Mouse (Mus musculus): ENCODE measurements around the gene Olfr573-ps1.

Gene Olfr573-ps1

GRCm38 (mm10) chr7:102942475-102942874, at the start of gene Olfr573-ps1:
TSS of gene Olfr573-ps1 (minus strand) at chr7:102942575.
- in situ Hi-C loops (cut with MboI), result no loop called here

DNA sequence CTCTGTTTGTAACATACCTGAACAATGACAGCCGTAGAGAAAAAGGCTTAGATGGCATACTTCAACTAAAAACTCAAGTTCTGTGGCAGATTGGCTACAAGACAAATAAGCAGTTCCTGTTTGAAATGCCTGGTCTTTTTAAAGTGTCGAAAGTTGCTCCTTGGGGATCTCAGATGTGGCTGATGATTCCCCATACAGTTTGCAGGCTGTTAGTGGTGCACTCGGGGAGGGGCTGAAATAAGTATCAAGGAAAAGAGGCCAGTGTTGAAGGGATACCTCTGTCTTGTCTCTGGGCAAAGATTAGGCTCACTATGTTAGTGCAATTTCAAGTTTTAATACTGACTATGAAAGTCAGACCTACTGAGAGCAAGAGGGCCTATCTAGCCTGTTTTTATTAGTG, 46.8 kb upstream of the Olfr573-ps1 start, which contains the start of gene Olfr578:
Gene Olfr578, minus strand, starts transcription at position 101 of the 400 bp plus-strand sequence.
- in situ Hi-C loops (cut with MboI), result no loop called here

- in situ Hi-C loops (cut with MboI), result no loop called here
These were observed 33.5 kb upstream of the Olfr573-ps1 start, which contains the start of gene Olfr577 for GRCm38 (mm10) chr7:102975843-102976242. TSS of gene Olfr577 (minus strand) at chr7:102975943.

DNA sequence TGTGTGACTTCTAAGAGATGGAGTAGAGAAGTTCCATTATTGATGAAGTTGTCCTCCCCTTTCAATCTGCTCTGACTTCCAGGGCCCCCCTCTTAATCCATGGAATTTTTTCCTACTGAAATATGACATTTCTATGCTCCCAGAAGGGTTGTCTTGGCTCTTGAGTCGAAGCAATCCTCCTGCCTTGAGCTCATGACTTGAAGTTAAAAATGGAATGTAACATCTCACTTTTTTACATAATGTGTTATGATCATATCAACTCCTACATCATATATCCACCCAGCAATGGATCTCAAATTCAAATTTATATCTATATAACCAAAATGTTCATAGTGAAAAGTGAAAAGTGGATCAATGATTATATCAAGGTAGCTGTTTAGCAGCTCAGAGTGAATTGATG, 32.0 kb upstream of the Olfr573-ps1 start:
- in situ Hi-C loops (cut with MboI), result no loop called here

DNA sequence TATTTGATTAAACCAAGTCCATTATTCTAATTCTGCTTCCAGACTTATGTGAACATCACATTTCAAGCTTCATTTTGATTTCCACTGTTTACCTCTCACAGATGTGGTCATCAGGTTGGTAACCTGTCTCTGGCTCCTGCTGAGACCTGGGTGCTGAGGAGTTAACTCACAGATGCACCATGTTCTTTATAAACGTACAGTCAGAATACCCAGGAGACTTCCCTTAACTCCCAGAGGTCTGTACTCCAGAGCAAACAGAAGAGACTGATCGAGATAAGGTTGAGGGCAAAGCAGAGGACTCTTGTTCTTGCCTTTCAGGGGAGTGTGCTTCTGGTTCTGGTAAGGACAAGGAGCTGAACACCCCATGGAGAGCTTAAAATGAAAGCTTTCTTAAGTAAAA, 20.0 kb upstream of the Olfr573-ps1 start, which contains the start of gene Olfr576:
Gene Olfr576, plus strand, starts transcription at position 301 of the 400 bp plus-strand sequence.
- in situ Hi-C loops (cut with MboI), result no loop called here

GRCm38 (mm10) chr7:102958593-102958992, 16.2 kb upstream of the Olfr573-ps1 start, which contains the start of gene Olfr575:
TSS of gene Olfr575 (minus strand) at chr7:102958775.
- in situ Hi-C loops (cut with MboI), result no loop called here

GRCm38 (mm10) chr7:102958137-102958536, 15.8 kb upstream of the Olfr573-ps1 start:
- in situ Hi-C loops (cut with MboI), result no loop called here

DNA sequence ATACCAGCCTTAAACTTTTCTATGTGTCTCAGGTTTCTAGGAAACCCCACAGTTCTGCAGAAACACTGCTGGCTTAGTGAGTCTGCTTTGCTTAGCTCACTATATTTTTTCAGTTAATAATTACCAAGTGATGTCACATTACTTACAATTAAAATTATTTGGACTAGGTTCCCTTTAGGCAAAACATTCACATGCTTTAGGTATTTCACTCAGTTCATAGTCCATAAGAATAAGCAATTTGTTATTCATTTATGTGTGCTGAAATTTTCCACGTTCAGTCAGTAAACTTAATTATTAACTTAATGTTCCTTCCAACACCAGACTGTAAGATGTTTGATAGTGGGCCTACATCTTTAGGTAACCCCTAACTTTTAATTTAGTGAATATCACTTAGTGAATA, 8.4 kb upstream of the Olfr573-ps1 start:
- in situ Hi-C loops (cut with MboI), result no loop called here

GRCm38 (mm10) chr7:102948167-102948566, 5.8 kb upstream of the Olfr573-ps1 start, which contains the start of gene Olfr574:
TSS of gene Olfr574 (plus strand) at chr7:102948467.
- in situ Hi-C loops (cut with MboI), result no loop called here

DNA sequence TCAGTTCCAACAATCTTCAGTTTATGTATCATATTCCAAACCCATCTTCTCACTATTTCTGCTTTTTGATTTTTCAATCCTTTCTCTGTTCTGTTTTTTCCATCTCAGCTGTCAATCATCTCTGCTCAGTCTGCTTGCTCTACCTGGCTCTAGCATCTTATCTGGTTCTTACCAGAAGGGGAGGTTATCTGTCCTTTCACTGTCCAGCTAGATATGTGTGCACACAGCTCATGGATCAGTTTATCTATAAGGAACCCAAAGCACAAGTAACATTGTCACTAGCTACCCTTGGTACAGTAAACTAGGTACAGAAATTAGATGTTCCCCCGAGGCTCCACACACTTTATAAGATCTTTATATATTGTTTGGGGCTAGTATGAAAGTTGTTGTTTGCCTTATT, 1.0 kb upstream of the Olfr573-ps1 start:
- in situ Hi-C loops (cut with MboI), result no loop called here

- in situ Hi-C loops (cut with MboI), result no loop called here
These were observed 15.3 kb downstream of the Olfr573-ps1 start for GRCm38 (mm10) chr7:102927105-102927504.

DNA sequence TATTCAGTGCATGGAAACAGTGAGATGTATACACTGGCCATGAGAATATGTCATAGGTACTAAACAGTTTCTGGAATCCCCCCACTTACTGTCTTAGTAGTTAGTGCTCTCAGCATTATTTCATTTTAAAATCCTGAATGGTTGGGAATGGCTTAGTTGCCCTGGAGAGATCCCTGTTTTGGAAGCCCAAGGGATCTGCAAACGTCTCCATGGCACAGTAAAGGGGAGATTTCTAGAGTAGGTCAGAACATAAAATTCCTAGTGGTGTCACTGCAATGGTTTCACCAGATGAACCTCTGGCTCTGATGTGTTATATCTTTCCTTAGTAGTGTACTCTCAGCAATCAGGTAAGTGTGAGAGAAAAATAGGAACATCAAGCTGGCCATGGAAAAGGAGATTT, 18.3 kb downstream of the Olfr573-ps1 start, which contains the start of gene Olfr572:
Gene Olfr572, plus strand, starts transcription at position 301 of the 400 bp plus-strand sequence.
- in situ Hi-C loops (cut with MboI), result loop anchor here (25.0 kb wide), 1 partner anchor 412 kb away; no protein-coding TSS in a partner anchor

DNA sequence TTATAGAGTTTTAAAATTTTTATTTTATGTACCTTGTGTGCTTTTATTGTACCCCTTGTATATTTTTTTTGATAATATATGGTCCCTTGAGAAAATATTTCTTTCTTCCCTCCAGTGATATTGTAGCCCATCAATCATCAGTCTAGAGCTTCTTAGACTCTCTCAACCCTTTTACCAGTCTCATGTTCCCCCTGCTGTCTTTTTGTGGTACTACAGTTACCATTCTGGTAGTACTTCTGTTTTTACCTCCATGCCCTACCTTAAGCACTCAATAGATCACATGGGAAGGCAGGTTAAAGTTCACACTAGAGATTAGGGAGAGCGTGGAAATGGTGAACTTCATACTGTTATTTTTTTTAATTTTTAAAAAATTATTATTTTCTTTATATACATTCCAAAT, 22.7 kb downstream of the Olfr573-ps1 start:
- in situ Hi-C loops (cut with MboI), result loop anchor here (25.0 kb wide), 1 partner anchor 407 kb away; no protein-coding TSS in a partner anchor

- in situ Hi-C loops (cut with MboI), result loop anchor here (25.0 kb wide), 1 partner anchor 405 kb away; no protein-coding TSS in a partner anchor
These were observed 25.1 kb downstream of the Olfr573-ps1 start, which contains the start of gene Olfr571 for GRCm38 (mm10) chr7:102917032-102917875. TSS of gene Olfr571 (minus strand) at chr7:102917536.

GRCm38 (mm10) chr7:102916405-102916804, 26.0 kb downstream of the Olfr573-ps1 start:
- in situ Hi-C loops (cut with MboI), result loop anchor here (25.0 kb wide), 1 partner anchor 404 kb away; no protein-coding TSS in a partner anchor

DNA sequence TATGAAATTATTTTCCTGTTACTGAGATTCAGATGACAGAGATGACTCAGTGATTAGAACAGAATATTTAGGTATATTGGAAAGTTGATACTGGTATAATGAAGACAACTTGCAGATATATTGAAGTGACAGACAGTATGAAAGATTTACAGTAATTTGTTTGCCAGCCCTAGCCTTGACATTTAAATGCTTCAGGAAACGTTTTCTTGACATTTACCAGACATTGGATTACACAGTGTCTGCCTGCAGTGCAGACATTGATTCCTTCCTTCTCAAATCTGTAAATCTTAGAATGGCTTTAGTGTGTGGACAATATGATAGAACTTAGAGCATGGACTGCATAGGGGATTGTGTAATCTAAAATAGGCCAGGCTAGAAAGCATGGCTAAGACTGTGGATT, 27.1 kb downstream of the Olfr573-ps1 start:
- in situ Hi-C loops (cut with MboI), result loop anchor here (25.0 kb wide), 1 partner anchor 403 kb away; no protein-coding TSS in a partner anchor

All from mature B cell (primary cell).